Mouse (Mus musculus) adrenal gland, adult 2 months (tissue): Measurements from ENCODE around the gene Krt87. TPM values are rescaled to one million over a fixed set of nuclear protein-coding genes. Genes with fewer than 3 reads are reported as not detected.

Source experiments
- DNase-seq: peaks from one replicate; pipeline ENCODE4 v3.0.0; 2021
- long read RNA-seq: library from polyadenylated mRNA; stranded (forward); transcript quantifications from one replicate; pipeline ENCODE4 v2.0.0, GENCODE M21; 2021
- polyA plus RNA-seq: library from polyadenylated mRNA; depleted of rRNA; stranded (reverse); fragments of >200 nt; gene quantifications from 2 replicates; pipeline ENCODE4 v1.2.3, GENCODE M21; 2012; rRNA removed
- total RNA-seq, 2 experiments: library from RNA; stranded (reverse); gene quantifications; 2 replicates each; pipeline ENCODE4 v1.2.3; 2021

Krt87 gene
- total RNA-seq (not detected), polyA plus RNA-seq (0.04 TPM in 1 of 2 replicates, not detected in the other)
- long read RNA-seq = 0 reads

- DNase-seq = no peak
Measured at GRCm38 (mm10) chr15:101438555-101438954, at the start of gene Krt87. Gene Krt87 (minus strand): TSS chr15:101438804.

GRCm38 (mm10) chr15:101485911-101486635, 47.5 kb upstream of the Krt87 start:
- DNase-seq = no peak

- no peak for DNase-seq
Measured at GRCm38 (mm10) chr15:101484939-101485338, 46.3 kb upstream of the Krt87 start.

GRCm38 (mm10) chr15:101483646-101484045, 45.0 kb upstream of the Krt87 start:
- no peak for DNase-seq

GRCm38 (mm10) chr15:101482056-101482455, 43.5 kb upstream of the Krt87 start:
- DNase-seq = no peak

- DNase-seq = no peak
Measured at GRCm38 (mm10) chr15:101479666-101480060, 41.1 kb upstream of the Krt87 start.

GRCm38 (mm10) chr15:101479007-101479665, 40.5 kb upstream of the Krt87 start:
- peak; percentile 37 for DNase-seq

- DNase-seq = peak; percentile 65
Measured at GRCm38 (mm10) chr15:101472952-101473528, 34.4 kb upstream of the Krt87 start, which contains the start of gene Krt86. Gene Krt86 (plus strand): TSS chr15:101473478.

- DNase-seq = no peak
Measured at GRCm38 (mm10) chr15:101469093-101469492, 30.5 kb upstream of the Krt87 start.

GRCm38 (mm10) chr15:101463651-101464050, 25.0 kb upstream of the Krt87 start, which contains the start of gene Krt81:
Gene Krt81 (minus strand): TSS chr15:101463751.
- no peak for DNase-seq

GRCm38 (mm10) chr15:101459283-101459682, 20.7 kb upstream of the Krt87 start:
- no peak for DNase-seq

GRCm38 (mm10) chr15:101458361-101458930, 19.8 kb upstream of the Krt87 start:
- DNase-seq = peak; percentile 23

GRCm38 (mm10) chr15:101455891-101456290, 17.3 kb upstream of the Krt87 start:
- no peak for DNase-seq

GRCm38 (mm10) chr15:101455292-101455691, 16.7 kb upstream of the Krt87 start:
- no peak for DNase-seq

GRCm38 (mm10) chr15:101454774-101455173, 16.2 kb upstream of the Krt87 start:
- DNase-seq = no peak

- DNase-seq = peak; percentile 80
Measured at GRCm38 (mm10) chr15:101453093-101453736, 14.6 kb upstream of the Krt87 start.

GRCm38 (mm10) chr15:101447444-101447843, 8.8 kb upstream of the Krt87 start, which contains the start of gene Krt88:
Gene Krt88 (plus strand): TSS chr15:101447744.
- no peak for DNase-seq

- DNase-seq = no peak
Measured at GRCm38 (mm10) chr15:101446572-101446971, 8.0 kb upstream of the Krt87 start.

- DNase-seq = no peak
Measured at GRCm38 (mm10) chr15:101440837-101441236, 2.2 kb upstream of the Krt87 start.

- DNase-seq = no peak
Measured at GRCm38 (mm10) chr15:101436611-101437010, 2.0 kb downstream of the Krt87 start.

- DNase-seq = no peak
Measured at GRCm38 (mm10) chr15:101424914-101425313, 13.7 kb downstream of the Krt87 start.

GRCm38 (mm10) chr15:101420903-101421302, 17.7 kb downstream of the Krt87 start:
- DNase-seq = no peak
